Mouse (Mus musculus) c-Kit-positive CD71-positive TER-119-positive erythroid progenitor cells, embryonic 14.5 days (primary cell): ENCODE results near the gene Fbln7.

ENCODE experiments used
- DNase-seq: peaks from one replicate; pipeline ENCODE4 v3.0.0-alpha.2; 2013; ENCODE audit warnings: low spot score

The Fbln7 gene

DNA sequence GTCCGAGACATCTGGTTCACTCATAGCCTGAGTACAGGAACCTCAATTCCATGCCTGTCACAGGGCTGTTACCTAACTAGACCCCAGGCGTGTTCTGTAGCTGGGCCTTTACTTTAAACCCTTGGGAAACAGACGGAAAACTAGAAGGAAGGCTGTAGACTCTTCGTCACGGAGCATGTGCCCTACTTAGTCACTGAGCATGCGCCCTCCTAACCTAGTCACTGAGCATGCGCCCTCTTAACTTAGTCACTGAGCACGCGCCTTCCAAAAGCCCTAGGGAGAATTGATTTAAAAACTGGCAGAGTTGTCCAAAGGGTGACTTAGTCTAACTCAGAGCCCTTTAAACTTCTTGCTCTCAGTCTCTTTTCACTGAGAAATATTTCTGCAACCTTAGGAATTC, at the start of gene Fbln7:
Gene Fbln7 (plus strand): TSS at position 346 of the 400 bp plus-strand sequence.
- no peak for DNase-seq

DNA sequence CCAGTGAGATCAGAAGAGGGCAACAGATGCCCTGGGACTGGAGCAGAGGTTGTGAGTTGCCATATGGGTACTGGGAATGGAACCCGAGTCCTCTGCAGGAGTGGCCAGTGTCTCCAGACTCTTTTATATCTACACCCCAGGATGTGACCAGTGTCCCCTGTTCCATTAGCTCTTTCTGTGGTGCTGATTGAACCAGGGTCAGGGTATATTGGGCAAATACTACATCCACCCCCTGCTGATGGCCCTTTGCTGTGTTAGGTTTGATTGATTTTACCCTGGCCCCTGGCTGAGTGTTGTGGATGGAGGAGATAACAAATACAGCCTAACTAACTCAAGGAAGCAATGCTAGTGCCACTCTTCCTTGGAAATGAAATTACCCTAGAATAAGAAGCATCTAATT, 46.5 kb upstream of the Fbln7 start:
- no peak for DNase-seq

DNA sequence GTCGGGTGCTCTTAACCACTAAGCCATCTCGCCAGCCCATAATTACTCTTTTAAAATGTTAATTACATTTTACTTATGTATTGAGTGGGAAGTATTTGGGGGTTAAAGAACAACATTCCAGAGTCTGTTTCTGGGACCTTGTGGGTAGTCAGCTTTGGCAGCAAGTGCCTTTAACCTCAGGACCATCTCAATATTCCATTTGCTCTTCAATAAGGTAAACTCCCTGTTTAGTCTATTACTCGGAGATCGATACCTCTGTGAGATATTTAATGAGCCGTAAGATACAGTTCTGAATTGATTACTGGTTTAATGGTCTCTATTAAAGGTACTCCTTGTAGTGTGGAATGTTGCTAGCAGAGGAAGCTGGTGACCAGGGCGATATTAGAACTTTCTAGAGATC, 45.9 kb upstream of the Fbln7 start:
- peak; percentile 10 for DNase-seq

DNA sequence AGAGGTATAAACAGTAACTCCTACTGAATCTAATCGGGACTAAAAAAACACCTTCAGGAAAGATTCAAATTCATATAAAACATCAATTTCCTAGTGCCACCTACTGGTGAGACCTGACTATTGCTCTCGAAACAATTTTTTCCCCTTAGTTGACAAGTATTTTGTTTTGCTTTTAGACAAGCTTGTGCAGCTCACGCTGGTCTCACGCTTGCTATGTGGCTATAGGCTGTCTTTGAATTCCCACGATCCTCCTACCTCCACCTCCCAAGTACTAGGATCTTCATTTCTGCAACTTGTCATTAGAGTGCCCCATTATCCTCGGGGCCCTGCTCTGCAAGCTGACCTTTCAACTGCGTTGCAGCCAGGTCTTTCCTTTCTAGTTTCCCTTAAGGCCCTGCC, 45.4 kb upstream of the Fbln7 start:
- DNase-seq = peak; percentile 72

DNA sequence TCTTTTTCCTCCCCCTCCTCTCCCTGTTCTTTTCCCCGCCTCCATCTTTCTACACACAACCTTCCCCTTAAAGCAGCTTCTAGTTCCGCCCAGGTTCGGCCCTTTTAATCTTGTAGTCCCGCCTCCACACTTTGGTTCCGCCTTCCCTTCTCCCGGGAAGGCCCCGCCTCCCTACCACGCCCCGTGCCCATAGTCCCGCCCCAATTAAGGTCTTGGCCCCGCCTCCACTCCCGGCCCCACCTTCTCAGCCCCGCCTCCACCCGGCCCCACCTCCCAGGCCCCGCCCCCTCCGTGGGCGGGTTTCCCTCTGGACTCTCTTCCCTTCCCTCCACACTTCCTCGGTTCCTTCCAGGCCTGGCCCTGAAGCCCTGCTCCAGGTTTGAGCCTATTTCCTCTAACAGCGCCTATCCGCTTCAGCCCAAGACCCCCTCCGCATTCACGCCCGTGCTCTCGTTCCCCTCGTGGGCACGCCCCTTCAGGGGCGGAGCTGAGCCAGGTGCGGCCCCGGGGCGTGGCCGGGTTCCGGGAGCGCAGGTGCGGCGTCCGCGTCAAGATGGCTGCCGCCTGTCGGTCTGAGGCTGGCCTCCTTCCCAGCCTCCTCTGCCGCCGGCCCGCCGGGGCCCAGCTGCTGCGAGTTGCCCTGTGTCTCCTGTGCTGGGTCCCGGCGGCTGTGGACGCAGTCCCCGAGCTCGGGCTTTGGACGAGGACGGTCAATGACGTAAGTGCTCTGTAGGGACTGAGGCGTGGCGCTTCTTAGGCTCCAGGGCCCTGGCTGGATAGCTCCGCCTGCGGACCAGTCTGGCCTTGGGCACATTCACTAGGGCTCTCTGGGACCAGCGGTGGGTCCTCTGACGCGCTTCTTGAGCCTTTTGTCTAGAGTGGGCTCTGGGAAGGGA, 44.7 kb upstream of the Fbln7 start, which contains the start of gene Tmem87b:
Gene Tmem87b (plus strand): TSS at position 333 of the 896 bp plus-strand sequence.
- DNase-seq = peak; percentile 92

DNA sequence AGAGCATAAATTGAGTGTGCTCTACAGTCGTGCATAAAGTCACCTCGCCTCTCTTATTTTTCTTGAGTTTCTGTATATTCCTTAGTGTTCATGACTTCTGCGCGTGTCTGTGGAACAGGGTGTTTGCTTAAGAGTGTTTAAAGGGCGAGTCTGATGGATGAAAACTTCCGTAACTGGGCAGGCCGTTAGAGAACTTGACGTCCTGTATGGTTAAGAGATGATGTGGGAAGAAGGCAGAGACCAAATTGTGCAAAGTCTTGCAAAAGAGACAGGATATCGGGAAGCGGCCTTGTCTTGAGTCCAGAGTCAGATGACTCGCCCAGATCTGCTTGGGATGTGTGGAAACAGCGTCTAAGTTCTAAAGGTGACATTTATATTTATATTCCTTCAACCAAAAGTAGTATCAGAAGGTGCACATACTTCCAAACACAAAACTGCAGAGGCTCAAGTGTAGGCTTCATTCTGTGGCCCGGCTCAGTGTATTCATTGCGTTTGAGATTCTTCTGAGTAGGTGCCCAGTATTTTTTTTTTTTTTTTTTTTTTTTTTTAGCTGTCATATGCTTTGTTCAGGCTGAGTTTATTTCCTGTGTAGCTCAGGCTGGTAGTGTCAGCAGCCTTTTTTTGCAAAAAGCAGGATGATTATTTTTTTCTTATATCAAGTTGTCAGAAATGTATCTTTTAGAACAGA, 43.7 kb upstream of the Fbln7 start:
- no peak for DNase-seq

DNA sequence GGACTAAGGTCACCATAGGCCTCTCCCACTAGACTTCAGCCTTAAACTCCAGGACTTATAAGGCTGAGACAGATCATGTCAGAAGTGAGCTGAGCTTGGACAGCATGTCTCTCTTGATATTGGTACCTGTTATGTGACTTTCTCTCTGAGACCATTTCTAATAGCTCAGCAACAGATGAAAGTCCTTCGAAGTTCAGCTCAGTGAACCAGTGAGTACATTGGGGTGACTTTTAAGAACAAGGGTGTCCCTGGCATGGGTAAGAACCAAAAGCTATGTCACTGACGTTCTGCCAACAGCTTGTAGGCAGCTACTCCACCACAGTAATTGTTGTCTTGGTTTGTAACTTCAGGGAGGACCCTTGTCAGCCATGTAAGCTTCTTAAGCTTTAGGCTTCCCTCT, 42.1 kb upstream of the Fbln7 start:
- DNase-seq = no peak

DNA sequence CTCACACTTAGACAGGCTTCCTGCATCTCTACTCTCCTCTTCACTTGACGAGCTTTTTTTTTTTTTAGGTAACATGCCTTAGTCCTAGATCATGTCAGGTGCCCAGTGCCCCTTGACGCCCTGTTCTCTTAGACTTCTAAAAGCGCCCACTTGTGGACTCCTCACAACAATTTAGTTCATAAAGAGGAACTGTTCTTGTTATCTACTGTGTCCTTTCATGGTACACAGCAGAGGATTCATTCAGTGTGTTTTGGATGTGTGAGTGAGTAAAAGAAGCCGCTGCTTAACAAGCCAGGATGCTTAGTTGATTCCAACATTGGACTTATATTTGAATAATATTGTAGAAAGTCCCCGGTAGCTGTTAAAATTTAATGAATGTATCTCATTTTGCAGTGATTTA, 38.9 kb upstream of the Fbln7 start:
- no peak for DNase-seq

DNA sequence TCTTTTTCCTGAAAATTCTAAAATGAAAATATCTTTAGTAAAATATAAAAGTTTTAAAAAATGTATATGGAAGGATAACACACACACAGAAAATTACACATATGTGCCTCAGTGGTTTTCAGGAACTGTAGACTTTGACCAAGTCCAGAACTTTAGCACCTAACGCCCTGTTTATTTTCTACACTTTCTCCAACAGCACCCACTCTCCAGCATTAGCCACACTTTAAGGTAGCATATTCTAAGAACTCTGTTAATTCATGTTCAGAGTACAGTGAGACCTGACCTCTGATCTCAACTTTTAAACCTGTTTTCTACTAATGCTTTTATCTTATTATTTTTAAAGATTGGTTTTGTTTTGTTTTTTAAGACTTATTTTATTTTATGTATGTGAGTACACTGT, 35.0 kb upstream of the Fbln7 start:
- no peak for DNase-seq

DNA sequence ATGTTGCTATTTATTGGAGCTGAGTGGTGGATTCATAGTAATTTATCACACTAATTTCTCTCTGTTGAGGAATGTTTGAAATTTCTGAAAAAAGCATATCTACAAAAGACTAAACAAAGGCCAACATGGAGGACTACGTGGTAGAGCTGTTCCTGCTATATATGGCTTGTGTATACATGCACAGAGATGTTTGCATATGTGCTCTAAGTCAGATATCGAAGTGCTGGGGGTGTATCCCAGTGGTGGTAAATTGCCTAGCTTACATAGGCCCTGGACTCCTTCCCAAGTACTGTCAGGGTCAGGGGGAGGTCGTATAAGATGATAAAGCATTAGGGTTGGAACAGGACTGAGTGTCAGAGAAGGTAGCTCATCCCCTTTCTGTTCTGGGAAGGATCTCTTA, 30.2 kb upstream of the Fbln7 start:
- no peak for DNase-seq

DNA sequence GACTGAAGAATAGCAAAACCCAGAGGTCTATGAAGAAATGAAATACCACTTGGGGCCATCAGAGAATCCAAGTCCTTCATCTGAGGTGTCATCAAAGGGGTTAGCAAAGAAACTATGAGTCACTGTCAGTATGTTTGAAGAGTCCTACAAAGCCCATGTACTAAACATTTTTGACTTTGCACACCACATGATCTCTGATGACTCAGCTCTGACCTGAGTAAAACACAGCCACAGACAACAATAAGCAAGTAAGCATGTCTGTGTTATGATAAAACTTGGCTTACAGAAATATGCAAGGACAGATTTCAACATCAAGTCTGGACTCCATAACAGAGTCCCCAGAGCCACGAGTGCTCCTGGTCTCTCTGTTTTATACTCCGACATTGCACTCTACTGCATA, 29.7 kb upstream of the Fbln7 start:
- peak; percentile 3 for DNase-seq

DNA sequence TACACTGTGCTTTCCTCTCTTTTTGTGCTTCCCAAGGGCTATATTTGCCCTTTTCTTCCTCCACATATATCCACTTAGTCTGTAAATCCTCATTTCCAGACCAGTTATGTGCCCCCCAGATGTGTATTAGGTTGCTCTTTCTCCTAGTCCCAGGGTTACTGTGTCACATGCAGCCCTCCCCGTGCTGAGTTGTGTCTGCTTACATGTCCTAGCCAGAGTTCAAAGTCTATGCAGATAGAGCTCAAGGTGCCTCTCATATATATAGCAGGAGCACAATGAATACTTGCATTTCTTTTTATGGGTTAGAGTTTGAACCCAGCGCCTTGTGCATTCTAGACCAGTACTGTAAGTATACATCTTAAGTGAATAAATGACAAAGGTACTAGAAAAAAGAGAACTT, 29.3 kb upstream of the Fbln7 start:
- DNase-seq = no peak

DNA sequence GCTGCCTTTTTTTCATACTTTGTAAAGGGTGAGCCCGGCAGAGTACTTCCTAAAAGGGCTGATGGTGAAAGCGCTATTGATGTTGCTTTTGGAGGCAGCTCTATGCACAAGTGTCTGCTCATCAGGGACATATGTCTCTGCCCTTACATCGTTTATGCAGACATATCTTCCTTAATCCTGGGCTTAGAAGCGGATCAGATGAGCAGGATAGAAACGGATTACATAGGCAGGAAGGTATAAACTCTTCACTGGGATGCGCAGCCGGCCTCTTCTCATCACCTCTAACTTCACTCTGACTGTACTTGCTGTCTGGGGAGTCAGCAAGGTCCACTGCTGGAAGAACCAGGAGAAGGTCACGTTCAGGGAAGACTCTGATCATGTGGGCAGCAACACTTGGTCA, 25.2 kb upstream of the Fbln7 start:
- no peak for DNase-seq

DNA sequence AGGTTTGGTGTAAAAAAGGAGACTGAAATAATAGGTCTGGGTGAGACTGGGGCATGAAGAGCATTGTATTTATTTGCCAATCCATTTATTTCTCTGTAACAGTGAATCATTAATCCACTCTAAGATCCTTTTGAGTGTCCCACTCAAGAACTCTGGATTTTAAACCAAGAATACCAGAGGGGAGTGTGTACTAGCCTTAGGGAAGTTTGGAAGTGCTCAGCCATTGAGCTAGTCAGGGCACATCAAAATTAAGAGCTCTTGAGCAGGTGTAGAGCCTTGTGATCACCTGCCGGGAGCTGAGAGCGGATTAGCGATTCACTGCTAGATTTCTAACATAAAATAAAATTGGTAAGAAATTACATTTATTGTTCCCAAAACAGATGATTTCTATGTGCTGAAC, 24.2 kb upstream of the Fbln7 start:
- no peak for DNase-seq

DNA sequence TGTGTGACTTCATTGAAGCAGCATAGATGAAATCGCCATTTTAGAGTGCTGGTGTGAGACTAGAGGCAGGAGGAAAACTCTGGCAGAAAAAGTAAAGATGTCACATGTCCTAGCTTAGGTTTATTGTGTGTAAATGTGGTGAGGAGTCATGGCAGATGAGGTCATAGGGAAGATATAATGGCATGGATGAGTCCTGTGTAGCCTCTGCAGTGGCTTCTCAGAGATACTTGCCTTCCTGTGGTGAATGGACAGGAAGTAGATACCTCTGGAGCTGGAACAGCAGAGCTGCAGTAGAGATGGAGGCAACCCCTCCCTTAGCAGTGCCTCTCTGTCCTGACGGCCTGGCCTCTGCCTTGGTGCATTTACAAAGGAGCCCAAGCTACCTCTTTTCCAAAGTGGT, 23.3 kb upstream of the Fbln7 start:
- no peak for DNase-seq

DNA sequence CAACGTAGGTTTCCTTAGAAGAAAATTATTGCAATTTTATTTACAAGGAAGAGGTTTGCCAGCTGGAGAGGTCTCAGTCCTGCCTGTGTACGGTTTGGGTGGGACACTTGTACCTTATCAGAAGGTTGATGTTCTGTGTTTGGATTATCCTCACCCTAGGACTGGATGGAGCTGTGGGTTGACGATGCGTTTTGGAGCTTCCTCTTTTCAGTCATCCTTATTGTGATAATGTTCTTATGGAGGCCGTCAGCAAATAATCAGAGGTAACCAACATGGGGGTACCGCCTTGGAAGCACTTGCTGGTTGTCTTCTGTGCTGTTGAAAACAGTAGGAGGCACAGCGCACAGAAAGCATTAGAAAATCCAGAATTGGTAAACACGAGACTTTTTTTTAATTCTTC, 20.3 kb upstream of the Fbln7 start:
- DNase-seq = no peak

DNA sequence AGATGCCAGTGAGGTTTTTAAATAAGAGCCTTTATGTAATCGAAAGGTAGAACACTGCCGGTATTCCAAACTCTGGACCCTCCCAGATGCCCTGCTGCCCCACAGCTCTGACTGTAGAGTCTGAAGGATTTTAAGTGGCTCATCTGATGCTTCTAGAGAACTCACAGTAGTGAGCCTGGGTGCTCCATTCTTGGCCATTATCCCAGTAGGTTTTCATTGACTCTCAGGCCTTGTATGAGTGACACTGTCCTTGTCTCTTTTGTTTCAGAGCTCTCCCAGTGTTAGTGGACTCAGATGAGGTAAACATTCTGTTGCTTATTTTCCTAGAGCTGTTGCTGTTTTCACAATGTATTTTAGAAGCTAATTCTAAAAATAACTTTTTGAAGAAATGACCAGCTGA, 12.7 kb upstream of the Fbln7 start:
- DNase-seq = no peak

DNA sequence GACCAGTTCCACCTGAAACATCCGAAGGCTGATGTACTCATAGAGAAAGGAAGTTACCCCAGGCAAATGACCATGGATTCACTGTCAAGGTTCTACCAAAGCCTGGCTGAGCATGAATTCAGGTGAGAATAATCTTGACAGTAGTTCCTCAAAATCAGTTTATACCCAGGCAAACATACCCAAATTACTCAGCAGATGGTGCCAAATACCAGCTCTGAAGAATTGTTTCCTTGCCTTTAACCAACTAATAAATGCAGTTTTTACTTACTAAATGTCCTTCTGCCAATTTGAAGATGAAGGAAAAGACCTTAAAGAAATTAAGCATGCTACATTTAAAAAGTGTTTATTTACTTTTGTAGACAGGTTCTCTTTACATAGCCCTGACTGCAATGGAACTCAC, 6.1 kb upstream of the Fbln7 start:
- no peak for DNase-seq

DNA sequence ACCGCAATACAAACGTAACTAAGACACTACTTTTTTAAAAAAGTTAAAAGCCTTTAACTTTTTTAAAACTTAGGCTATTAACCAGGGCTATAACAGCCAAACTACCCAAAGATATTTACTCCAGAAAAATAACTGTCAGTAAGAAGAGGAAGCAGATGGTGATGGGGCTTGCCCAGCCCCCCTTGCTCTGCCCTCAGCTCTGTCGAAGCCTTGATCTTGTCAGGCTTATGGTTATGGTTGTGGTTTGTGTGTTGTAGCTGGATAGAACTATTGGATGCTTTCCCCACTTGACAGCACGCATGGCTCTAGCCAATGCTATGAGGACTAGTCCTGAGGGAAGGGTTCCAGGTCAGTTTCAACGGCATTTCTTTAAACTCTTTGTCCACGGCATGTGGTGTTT, 3.8 kb upstream of the Fbln7 start:
- DNase-seq = no peak

DNA sequence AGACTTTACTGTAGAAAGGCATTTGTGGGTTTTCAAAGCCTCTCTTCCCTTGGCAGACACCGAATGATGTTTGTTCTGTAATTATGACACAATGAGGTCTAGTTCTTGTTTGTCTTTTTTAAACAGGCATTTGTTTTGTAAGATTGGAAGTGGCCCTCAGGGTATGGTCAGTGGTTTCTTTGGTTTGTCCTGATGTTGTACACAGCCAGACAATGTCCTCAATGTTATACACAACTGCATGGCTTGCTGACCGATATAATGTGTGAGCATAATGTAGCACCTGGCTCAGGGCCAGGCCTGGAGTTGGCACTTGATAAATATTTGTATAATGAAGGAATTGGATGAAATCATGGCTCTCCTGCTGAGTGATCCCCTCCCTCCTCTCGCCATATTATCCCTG, 2.9 kb upstream of the Fbln7 start:
- DNase-seq = no peak

DNA sequence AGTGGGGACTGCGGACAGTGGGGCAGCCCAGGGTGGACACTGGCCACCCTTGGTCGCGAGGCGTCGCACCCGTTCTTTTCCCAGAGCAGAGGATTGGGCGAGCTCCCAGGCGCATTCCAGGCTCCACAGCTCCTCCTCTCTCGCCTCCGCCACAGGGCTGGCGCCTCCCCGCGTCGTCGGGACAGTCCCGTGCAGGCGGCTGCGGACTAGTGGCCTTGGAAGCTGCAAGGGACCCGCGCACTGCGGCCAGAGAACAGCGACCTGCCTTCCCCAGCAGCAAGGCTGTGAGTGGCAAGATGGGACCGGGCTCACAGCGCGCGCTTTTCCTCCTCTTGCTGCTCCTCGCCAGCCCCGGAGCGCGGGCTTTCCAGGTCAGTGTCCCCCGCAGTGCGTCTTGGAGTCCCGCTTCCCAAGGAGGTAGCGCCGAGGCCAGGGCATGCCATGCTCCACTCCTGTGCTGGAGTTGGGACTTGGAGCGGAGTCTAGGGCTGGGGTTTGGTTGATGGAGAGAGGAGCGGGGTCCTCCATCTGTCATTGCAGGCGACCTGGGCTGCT, 1.1 kb downstream of the Fbln7 start:
- no peak for DNase-seq

DNA sequence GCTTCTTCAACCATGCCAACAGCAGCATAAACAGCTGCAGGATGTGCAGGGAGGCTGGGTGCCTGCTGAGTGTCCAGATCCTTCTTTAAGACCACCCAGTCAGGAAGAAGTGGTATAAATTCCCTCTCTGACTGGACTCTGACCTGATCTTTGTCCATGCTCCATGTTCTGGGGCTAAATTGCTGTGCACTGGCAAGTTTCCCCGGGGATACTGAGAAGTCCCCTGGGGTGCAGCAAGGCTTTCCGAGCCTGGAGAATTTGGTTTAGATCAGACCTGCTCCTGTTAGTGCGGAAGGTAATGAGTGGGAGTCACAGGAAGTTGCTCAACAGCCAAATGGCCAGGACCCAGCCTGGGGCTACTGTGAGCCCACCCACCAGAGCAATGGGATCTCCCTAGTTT, 2.3 kb downstream of the Fbln7 start:
- no peak for DNase-seq

DNA sequence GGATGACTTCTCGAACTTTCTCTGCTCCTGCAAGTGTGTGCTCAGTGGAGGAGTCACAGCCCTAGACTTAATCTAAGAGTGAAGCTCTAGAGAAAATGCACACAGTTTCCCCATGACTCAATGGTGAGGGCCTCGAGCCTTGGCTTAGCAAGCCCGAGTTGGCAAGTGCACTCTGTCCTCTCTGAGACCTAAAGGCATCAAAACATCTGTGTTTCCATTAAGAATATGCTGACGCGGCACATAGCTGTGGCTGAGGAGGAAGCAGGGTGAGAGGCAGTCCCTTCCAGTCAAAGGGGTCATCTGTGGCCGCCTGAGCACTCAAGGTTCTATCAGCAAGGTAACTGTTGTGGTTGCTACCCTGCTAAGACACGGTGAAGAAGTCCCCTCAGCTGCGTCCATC, 8.9 kb downstream of the Fbln7 start:
- no peak for DNase-seq
